Mouse (Mus musculus) kidney, adult 9 months (tissue): ENCODE results near the gene Hspa12a.
A peak's percentile ranks its signal among the peaks of the same experiment; 100 is the strongest.
"Not testable (repeated sequence)": the region's sequence is repeated elsewhere in the genome, so short reads cannot be mapped to it uniquely, and the experiment has no call there.

Source experiments
- DNase-seq: peaks from one replicate; pipeline ENCODE4 v3.0.0; 2022

Hspa12a gene

DNA sequence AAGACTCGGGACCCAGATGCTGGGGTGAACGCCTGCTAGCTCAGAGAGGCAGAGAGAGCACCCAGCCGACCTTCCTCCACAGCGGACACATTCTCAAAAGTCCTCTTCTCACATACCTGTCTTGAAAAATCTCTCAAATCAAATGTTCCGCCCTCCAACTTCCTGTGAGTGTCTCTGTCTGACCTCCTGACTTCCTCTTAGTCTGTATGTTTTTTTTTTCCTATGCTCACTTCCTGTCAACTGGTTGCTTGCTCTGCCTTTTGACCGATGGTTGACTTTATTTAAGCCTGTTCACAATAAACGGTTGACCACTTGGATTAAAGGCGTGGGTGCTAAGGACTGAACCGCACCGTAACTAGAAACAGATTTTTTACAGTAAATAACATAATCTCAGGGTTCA is 35.4 kb downstream of the Hspa12a start:
- DNase-seq, result no peak

DNA sequence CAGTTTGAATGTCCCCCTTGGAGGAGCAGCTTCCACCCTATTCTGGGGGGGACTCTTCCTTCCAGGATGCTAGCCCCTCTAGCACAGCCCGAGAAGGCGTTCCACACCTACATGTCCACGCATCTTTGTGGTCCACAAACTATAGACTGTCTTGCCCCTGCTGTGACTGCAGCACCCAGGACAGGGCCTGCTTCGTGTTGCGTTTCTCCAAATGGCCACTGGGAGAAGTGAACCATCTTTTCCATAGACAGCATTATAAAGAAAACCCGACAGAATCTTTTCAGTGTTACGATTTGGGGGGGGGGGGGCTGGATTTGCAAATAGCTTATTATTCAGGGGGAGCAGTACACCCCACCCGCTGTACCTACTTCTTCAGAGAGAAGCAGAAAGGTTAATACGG is 36.8 kb downstream of the Hspa12a start:
- no peak for DNase-seq

DNA sequence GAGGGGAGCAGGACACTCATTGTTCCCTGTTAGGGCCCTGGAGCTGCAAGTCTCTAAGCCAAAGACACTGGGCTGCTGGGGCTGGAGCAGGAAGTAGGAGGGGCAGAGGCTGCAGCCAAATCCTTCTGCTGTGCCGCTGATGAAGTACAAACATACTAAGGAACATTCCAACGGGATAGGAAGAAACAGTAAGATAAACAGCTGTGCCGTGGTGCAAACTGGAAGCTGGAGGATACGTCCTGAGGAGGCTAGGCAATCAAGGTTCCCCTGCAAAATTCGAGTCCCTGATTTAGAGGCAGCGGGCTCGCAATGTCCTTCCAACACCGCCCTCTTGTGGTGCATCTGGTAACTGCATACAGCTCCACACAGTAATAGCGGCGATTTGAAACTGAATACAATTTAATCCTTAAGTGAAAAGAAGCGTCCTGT is 39.5 kb downstream of the Hspa12a start:
- peak; percentile 83 for DNase-seq

DNA sequence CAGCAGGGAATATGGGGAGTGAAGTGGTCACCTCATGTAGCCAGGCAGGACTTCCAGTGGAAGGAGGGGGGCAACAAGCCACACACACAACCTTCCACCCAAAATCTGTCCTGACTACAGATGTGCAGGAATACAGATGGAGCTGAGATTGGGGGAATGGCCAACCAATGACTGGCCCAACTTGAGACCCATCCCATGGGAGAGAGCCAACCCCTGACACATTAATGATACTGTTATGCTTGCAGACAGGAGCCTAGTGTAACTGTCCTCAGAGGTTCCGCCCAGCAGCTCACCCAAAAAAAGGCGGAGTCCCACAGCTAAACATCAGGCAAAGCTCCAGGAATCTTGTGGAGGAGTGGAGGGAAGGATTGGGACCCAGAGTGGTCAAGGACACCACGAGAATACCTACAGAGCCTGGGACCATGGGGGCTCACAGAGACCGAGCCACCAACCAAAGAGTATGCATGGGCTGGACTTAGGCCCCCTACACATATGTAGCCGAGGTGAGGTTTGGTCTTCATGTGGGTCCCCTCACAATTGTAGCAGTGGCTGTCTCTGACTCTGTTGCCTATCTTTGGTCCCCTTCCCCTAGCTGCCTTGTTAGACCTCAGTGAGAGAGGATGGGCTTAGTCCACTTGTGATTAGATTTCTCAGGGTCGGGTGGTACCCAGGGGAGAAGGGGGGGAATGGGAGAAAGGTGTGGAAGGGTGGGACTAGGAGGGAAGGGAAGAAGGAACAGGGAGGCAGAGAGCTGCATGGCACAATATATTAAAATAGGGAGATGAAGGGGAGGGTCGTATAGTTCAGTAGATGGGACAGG is 40.2 kb downstream of the Hspa12a start:
- no peak for DNase-seq

DNA sequence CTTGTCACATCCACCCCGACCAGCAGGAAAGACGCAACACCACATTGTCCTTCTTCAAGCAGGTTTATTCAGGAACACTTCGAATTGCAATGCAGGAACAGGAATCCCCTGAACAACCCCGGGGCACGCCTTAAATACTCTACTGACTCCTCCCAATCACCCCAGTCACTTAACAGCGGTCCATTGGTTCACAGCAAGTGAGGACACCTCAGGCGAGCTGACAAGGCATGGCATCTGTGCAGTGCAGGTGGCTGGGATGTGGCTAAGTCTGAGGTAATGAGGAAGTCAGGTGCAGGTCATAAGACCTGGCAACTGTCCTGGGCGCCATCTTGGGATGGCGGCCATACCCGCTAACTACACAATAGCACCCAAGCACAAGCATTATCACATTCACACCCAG is 43.0 kb downstream of the Hspa12a start:
- not testable (repeated sequence) for DNase-seq

DNA sequence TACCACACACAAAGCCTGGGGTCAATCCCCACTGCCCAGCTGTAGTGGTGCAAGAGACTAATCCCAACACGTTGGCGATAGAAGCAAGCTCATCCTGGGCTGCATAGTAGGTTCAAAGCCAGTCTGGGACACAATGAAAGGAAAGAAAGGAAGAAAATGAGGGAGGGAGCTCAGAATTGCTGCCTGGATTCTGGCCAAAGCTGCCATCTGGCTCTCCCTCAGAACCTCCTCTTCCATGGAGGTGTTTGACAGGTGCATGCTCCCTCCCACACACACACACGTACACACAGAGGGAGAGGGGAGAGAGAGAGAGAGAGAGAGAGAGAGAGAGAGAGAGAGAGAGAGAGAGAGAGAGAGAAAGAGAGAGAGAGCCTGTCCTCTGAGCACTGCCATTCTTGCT is 47.2 kb downstream of the Hspa12a start:
- DNase-seq, result no peak

DNA sequence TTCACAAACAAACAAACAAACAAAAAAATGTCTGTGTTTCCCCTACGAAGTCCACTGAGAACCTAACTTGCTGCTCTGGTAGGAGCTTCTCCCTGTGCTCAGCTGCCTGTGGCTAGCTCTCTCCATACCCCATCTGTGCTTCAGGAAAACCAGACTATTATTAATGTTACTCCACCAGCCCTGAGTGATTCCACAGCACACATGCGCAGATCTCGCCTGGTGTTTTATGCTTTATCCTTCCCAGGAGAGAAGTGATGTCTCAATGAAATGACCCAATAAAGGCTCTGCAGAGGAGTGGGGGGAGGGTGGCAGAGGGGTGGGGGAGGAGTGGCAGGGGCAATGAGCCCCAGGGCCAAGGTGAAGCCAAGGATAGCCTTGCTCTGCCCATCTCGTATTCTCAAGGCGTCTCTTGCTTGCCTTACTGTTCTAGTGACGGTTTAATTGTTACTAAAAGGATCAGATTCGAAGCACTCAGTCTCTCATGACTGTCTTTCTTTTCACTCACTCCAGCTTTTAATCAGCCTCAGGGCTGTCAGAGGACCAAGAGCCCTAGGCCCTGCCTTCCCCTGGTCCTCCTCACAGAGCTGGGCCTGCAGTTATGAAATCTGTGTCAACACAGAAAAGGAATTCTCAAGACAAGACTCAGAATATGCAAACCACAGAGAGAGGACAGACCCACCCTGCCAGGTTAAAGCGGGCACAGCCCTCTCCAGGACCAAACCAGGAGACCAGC is 54.0 kb downstream of the Hspa12a start:
- no peak for DNase-seq

DNA sequence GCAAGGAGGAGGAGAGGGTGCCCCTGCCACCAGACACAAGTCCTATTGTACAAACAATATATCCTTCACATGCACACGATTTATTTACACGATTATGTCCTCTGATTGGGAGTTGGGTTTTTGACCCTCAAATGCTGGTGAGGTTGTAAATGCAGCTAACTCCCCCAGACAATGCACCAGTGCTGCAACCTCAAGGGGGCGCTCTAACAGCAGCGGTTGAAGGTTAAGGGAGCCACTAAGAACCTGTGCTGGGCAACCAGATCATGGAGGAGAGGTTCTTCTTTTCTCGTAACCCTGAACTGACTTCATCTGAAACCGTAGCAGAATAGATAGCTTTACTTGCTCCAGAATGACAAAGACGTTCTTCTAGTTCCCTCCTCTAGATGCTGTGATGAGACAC is 57.0 kb downstream of the Hspa12a start:
- DNase-seq, result no peak

DNA sequence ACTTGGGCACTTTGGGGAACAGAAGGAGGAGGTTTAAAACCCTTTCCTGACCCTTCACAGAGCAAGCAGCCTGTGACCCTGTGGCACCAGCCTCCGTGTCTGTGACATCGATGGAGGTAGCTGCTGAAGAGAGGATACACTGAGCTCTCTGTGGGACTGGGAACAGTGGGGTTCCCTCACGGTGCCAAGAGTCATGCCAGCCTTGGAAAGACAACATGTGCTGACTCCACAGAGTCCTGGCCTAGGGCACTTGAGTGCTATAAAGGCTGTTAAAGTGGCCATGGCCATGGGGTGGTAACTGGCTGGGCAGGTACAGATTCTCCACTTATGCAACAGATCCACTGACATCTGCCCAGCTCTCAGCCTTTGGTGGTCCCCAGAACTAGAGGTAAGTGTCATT is 60.0 kb downstream of the Hspa12a start:
- DNase-seq, result no peak

DNA sequence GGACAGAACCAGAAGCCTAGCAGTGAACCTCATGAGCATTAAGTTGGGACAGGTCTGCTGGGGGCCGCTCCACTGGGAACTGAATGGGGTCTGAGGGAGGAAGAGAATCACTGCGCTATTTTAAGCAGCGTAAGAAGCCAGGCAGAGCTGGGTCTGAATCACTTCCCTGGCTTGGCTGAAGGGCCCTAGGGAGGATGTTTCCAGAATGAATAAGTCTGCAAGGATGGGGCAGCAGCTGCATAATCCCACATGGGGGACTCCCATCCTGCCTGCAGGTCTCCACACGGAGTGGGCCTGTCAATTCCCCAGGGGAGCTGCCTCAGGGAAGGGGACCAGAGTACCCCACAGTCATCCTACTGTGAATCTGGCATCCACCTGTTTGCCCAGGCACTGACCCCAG is 61.1 kb downstream of the Hspa12a start:
- no peak for DNase-seq

DNA sequence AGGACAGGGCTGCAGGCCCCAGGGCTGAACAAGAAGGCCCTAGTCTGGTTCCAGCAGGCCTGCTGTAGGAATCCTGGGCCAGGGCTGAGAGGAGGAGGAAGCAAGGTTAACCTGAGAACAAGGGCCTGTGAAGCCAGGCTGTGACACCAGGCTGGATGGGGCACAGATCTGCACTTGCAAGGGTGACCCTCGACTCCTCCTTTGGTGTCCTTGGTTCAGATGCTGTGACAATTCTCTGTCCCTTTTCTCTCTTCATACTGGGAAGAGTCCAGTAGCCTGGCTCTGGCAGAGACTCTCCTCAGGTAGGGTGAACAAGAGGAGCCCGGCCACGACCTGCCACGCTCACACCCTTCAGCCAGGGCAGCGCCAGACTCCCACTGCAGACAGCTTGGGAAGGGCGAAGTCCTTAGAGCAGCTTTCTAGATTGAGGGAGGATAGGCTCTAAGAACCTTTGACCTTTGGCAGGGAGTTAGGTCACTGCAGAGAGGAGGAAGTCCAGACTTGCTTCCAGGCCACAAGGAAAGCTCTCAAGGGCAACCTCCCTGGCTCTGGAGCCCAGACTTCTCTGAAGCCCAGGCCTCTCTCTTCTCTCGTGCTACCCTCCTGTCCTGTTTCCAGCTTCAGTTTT is 64.0 kb downstream of the Hspa12a start:
- peak; percentile 87 for DNase-seq

DNA sequence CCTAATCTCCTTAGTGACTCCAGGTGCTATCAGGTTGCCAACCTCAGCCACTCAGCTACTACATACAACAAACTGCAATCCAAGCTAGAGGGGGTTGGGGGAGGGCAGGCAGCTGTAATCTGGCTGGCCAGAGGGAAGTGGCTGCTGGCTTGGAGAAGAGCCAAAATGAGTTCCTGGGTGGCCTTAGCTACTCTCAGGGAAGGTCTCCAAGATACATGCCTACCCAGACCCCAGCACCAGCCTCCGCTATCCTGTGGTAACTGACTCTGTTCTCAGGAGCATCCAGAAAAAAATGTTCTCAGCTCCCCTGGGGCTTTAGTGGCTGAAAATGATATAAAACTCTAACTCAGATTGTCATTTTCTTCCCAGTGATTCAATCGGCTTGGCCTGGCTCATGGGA is 64.9 kb downstream of the Hspa12a start:
- DNase-seq, result no peak

DNA sequence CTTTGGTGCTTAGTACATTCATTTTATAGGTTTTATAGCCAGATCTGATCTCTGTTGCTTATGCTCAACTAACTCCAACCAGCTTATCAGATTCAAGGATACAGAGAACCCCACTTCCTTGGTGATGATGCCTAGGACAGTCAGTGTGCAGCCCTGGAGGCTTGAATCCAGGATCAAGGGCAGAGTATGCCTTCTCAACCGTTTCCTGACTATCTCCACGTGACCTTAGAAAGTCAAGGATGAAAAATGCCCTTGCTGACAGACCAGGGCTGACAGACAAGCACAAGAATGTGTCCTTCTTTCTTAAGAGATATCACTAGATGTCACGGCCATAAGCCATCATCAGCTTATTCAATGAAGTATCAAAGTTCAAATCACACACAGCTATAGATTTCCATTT is 69.9 kb downstream of the Hspa12a start:
- DNase-seq, result no peak

DNA sequence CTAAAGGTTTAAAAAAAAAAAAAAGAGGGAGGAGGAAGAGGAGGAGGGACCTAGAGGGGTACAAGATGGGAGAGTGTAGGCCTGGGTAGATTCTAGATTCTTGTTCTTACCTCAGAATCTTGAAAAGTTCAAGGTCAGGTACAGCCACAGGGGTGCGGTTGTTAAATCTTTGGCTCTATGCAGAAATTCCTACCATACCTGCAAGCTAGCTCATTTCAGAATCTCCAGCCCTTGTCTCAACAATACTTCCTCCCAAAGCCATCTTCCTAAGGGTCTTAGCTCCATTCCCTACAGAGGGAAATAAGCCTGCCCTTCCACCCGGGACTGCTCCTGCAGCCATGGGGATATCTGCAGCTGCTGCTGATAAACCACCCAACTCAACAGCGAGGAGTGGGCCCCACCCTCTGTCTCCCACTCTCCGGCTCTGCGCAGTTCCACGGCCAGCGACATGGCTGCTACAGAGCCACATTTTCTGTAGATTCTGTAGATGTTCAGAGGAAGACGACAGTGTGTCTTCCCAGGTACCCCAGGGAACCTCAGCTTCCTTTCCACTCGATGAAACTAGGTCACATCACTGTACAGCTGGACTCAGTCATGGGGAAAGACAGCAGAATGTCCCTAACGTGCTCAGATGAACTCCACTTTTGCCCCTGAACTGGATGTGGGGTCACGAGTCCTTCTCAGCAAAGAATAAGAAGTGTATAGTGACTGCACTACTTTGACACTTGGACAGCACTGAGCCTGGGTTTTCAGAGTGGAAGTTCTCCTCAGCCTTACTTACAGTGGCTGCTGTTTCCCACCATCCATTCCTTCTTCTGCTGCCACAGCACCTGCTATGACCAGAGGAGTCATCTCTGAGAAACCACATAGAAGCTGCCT is 70.8 kb downstream of the Hspa12a start:
- DNase-seq, result no peak

DNA sequence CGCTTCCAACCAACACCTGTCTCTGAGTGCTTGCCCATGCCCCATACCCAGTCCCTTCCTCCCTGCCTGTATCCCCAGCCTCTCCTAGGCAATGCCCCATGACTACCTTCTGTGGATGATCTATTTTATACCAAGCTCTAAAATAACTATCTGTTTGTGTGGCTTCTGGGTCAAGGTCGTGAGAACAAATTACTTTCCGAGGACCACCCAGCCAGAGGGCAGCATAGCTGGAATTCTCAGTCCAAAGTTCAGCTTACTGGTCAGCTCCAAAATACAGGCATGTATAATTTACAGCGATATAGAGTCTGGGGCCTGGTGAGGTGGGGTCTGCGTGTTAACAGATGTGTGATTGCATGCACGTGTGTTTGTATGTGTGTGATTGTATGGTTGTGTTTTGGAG is 71.6 kb downstream of the Hspa12a start:
- DNase-seq, result no peak

DNA sequence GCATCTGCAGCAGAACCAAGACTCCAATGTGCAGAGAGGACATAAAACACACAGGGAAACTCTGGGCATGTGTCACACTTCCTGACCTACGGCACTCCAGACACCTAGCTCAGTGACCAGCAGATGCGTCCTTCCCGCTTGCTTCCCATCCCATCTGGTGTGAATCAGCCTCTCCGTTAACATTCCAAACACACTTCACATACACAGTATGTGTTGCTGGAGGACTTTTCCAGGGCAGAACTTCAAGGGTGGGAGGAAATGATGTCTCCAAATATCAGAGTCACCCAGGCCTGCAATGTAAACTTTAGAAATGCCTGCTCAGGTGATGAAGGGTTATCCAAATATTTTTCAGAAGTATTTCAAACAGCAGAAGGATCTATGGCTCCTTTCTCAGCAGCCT is 76.8 kb downstream of the Hspa12a start:
- no peak for DNase-seq

DNA sequence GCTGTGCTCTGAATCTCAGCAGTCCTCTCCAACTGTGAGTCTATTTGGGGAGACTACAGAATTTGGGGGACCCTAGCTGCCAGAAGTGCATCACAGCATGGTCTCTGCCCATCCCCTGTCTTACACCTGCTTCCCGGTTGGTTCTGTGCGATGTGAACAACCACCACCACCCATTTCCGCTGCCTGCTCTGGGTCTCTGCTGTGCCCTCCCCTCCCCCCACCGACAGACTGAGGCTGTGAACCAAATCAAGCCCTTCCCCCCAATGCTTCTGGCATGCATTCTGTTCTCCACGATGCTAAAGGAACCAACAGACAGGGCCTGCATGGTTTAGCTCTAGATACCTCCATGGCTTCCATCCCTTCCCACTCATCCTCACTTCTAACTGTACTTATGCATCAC is 78.2 kb downstream of the Hspa12a start:
- DNase-seq, result no peak

DNA sequence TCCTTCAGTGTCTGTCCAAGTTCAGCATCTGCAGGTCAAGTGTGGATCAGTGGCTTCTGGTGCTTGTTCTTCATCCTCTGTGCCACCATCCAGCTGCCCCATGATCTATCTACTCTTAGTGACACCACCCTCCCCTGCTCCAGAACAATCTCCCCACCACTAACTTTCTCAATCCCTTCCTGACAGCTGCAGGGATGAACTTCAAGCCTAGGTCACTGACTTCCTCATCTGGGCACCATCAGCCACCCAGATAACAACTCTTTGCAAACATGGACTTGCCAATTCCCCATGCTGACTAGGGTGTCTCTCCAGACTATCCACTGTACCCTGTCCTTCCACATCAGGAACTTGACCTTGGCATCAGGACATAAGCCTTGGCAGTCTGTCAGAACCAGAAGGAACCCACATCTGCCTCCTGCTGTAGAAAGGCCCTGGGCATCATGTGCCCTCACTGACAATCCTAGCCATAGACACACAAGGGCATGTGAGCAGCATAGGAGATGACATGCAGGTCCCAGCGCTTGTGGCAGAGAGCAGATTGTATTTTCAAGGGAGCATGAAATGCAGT is 79.4 kb downstream of the Hspa12a start:
- DNase-seq, result no peak

DNA sequence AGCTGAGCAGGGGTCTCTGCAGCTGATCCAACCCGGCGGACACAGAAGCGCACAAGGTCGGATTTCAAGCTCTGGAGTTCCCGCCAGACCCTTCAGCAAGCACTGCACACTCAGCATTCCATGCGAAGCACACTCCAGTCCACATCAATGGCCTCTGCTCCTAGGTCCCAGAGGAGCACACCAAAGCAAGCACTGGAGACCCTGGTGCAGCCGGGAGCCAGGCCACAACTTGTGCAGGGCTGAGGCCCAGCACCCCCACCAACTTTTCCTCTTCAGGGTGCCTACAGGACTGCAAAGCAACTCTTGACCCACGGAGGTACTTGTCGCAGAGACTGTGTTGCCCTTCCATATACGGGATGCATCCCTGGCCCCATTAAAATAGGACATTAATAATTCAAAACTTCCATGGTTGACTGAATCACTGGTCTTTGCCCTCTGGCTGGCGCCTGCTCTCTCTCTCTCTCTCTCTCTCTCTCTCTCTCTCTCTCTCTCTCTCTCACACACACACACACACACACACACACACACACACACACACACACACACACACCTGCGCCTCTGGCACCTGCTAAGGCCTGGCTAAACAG is 82.2 kb downstream of the Hspa12a start:
- no peak for DNase-seq

DNA sequence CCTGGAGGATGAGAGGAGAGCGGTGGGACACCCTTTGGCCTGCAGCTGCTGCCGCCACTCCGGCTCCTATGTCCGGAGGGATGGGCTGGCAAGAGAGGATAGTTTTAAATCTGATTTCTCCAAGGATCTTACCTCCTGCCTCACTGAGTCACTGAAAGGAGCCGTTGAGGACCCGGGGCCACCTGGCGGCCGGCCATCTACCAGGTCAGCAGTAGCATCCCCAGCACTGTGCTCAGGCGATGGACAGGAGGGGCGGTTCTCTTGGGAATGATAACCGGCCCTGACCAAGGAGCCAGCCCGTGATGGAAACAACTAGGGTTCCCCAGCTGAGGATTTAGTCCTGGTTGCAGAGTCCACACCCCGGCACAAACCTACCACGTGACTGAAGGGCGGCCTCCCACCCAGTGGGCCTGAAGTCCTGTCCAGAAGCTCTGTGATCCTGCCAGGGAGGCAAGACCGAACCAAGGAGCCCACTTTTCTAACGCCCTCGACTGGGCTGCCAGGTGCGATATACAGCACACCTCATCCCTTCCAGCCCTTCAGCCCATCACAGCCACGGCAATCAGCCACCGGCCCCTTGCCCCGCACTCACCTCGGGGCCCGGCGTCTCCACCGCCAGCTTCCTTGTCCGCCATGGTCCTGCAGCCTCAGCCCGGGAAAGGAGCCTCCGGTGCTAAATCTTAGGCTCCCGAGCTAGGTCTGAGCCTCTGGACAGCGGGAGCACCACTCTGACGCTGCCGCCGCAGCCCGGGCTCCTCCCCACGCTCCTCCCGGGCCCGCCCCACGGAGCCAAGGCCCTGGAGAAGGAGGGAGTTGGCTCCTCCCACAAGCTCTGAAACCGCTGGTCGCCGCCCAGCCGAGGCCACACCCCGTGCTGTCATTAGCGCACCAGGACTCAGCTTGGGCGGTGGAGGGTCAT is 82.9 kb downstream of the Hspa12a start:
- DNase-seq, result peak; percentile 92

DNA sequence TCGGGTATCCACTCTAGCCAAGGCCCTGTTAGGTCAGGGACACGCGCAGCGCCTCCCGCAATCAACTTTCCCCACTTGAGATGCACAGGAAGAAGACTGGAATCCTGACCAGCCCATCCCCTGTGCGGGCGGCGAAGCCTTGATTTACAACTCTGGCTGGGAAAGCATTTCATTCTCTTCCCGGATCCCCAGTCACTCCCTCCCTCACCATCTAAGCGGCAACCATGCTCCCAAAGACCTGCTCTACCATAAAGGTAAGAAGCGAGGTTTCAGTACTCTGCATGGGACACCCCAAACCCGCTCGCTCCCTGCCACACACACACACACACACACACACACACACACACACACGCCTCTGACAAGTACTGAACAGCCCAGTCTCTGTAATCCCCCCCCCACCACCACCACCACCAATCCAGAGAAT is 83.6 kb downstream of the Hspa12a start:
- no peak for DNase-seq
